14 mouse cellular contexts compared by ENCODE assay signal in genomic region chr5:23501582-23502316, GRCm38 (mm10).
DNase-seq lines count a peak whose midpoint lies in the region; ATAC-seq lines count a peak whose summit lies in the region.
"Had no signal": no experiment of that assay in that cellular context is flagged by ENCODE, and none has a peak within 500 bp of the region (broad histone marks: within the 10 kb centered on the region; RNA-seq: fewer than 3 reads in every experiment).

No protein-coding gene starts in this region.

- intact Hi-C loops in heart, postnatal 36 days (cut with DNase I) = loop anchor here (5.0 kb wide), 1 partner anchor 34 kb away; no protein-coding TSS in a partner anchor

- H3K36me3 ChIP-seq in embryonic facial prominence, embryonic 14.5 days (ENCODE audit: control insufficient read depth, insufficient read depth, low read length) = peaks cover 83% of the 10 kb centered on the region

- H3K9me3 ChIP-seq in embryonic facial prominence, embryonic 14.5 days (ENCODE audit: control insufficient read depth, low read length) = no peaks in the 10 kb centered on the region
- H3K9me3 ChIP-seq: midbrain, embryonic 15.5 days had no signal

- H3K9ac ChIP-seq in embryonic facial prominence, embryonic 14.5 days (ENCODE audit: low read depth, low read length) = no peak overlapping the region
- H3K9ac ChIP-seq: hindbrain, embryonic 14.5 days; midbrain, embryonic 15.5 days had no signal

- no peak overlapping the region for H3K4me2 ChIP-seq in embryonic facial prominence, embryonic 14.5 days (ENCODE audit: low read depth, low read length)
- H3K4me2 ChIP-seq: hindbrain, embryonic 14.5 days; midbrain, embryonic 15.5 days had no signal

- no peaks in the 10 kb centered on the region for H3K27me3 ChIP-seq in embryonic facial prominence, embryonic 14.5 days (replicated peaks; ENCODE audit: control insufficient read depth, insufficient read depth, low read length)
- H3K27me3 ChIP-seq: midbrain, embryonic 15.5 days had no signal

- 64% methylated on average over 13 of the region's 13 CpGs for WGBS in embryonic facial prominence, embryonic 14.5 days

- ATAC-seq in embryonic facial prominence, embryonic 14.5 days (ENCODE audit: low read depth) = peak; percentile 24; the same call in 1 of the 2 replicates

- 0 out of 2 replicates have a peak overlapping the region, but pooled peaks have one; percentile 10 for H3K27ac ChIP-seq in embryonic facial prominence, embryonic 14.5 days (replicated peaks; ENCODE audit: low read depth, low read length)
- H3K27ac ChIP-seq: hindbrain, embryonic 14.5 days; midbrain, embryonic 15.5 days; stomach, postnatal 0 days had no signal

- no peak overlapping the region for H3K4me3 ChIP-seq in embryonic facial prominence, embryonic 14.5 days (ENCODE audit: low read depth, low read length)
- H3K4me3 ChIP-seq: midbrain, embryonic 15.5 days had no signal

- no peaks in the 10 kb centered on the region for H3K4me1 ChIP-seq in embryonic facial prominence, embryonic 14.5 days (ENCODE audit: control insufficient read depth, insufficient read depth, low read length)
- H3K4me1 ChIP-seq: midbrain, embryonic 15.5 days had no signal

- DNase-seq in heart, adult 11 months = peak; percentile 90
- no peak for DNase-seq in heart, postnatal 36 days
- DNase-seq in left cerebral cortex, adult 8-10 months (ENCODE audit: low spot score in 2 of 2) = peak; percentile 18 to 52
- DNase-seq in left cerebral cortex, adult 11 months (ENCODE audit: low spot score) = no peak
- peak; percentile 40 for DNase-seq in NIH3T3 (ENCODE audit: low read depth)
- no peak for DNase-seq in embryonic facial prominence, embryonic 14.5 days (ENCODE audit: low spot score)
- no peak for DNase-seq in cerebellum, postnatal 36 days
- no peak for DNase-seq in retina, postnatal 1 day
- DNase-seq: gastrocnemius, postnatal 25 days; kidney, postnatal 36 days; lung, postnatal 10 days had no signal

Comparison
In these comparisons a context has a peak if more than half of its experiments do, and no peak if none do; other contexts are left out.
1. DNase-seq: peak in heart, adult 11 months (single experiment), left cerebral cortex, adult 8-10 months (2 of 2) and NIH3T3 (single experiment); none in heart, postnatal 36 days (0 of 2), left cerebral cortex, adult 11 months (single experiment), embryonic facial prominence, embryonic 14.5 days (single experiment), cerebellum, postnatal 36 days (0 of 2) and retina, postnatal 1 day (single experiment).